In the genomic region with DNA sequence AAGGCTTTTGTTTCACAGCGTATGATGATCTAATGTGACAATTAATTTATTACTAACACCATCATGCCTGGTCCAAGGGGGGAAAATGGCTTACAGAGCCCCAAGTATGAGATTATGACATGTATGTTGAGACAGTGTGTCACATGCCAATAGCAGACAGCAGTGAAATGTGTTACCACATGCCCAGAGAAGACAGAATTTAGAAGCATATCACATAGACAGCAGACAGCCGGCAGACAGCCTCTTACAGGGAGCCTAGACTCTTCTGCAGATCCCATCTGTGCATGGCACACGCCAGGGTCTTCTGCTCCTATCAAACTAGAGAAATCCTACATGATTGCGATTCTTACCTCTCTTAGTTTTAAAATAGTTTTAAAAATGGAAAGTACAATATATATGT, we compare ENCODE assay signal across 27 mouse cellular contexts. TPM values are rescaled to one million over a fixed set of nuclear protein-coding genes. Genes with fewer than 3 reads are reported as not detected.
DNase-seq lines count a peak whose midpoint lies in the region; ATAC-seq and TF ChIP-seq lines count a peak whose summit lies in the region.
"Had no signal": no experiment of that assay in that cellular context is flagged by ENCODE, and none has a peak within 500 bp of the region (broad histone marks: within the 10 kb centered on the region; RNA-seq: fewer than 3 reads in every experiment).

No protein-coding gene starts in this region.

- ATAC-seq in forebrain, embryonic 15.5 days (replicated peaks), result peak; percentile 83
- ATAC-seq in forebrain, embryonic 12.5 days (ENCODE audit: low FRiP score), result no peak
- ATAC-seq in hindbrain, embryonic 16.5 days, result no peak
- ATAC-seq: CD4-positive, CD25-positive, alpha-beta regulatory T cell, adult 4 months; hindbrain, postnatal 0 days; inflammation-experienced regulatory T-cells, adult 6 months; intestine, embryonic 16.5 days had no signal

- no peak overlapping the region for H3K4me2 ChIP-seq in forebrain, embryonic 15.5 days (replicated peaks)
- H3K4me2 ChIP-seq in forebrain, embryonic 12.5 days, result no peak overlapping the region
- no peak overlapping the region for H3K4me2 ChIP-seq in hindbrain, embryonic 16.5 days (ENCODE audit: low read length)
- H3K4me2 ChIP-seq: heart, embryonic 12.5 days; heart, embryonic 15.5 days; hindbrain, embryonic 13.5 days had no signal

- H3K4me3 ChIP-seq in forebrain, embryonic 15.5 days, result no peak overlapping the region
- no peak overlapping the region for H3K4me3 ChIP-seq in forebrain, embryonic 12.5 days (replicated peaks)
- H3K4me3 ChIP-seq in hindbrain, embryonic 16.5 days (ENCODE audit: low read length), result no peak overlapping the region
- H3K4me3 ChIP-seq: heart, embryonic 12.5 days; heart, embryonic 15.5 days; hindbrain, embryonic 10.5 days; hindbrain, embryonic 13.5 days had no signal

- no peaks in the 10 kb centered on the region for H3K9me3 ChIP-seq in forebrain, embryonic 15.5 days
- H3K9me3 ChIP-seq in forebrain, embryonic 12.5 days, result no peaks in the 10 kb centered on the region
- H3K9me3 ChIP-seq in hindbrain, embryonic 16.5 days (ENCODE audit: control insufficient read depth, low read length), result no peaks in the 10 kb centered on the region
- H3K9me3 ChIP-seq: heart, embryonic 12.5 days; heart, embryonic 15.5 days; hindbrain, embryonic 10.5 days; hindbrain, embryonic 13.5 days had no signal

- H3K9ac ChIP-seq in forebrain, embryonic 15.5 days (replicated peaks), result no peak overlapping the region
- no peak overlapping the region for H3K9ac ChIP-seq in forebrain, embryonic 12.5 days
- no peak overlapping the region for H3K9ac ChIP-seq in hindbrain, embryonic 16.5 days (ENCODE audit: low read depth, low read length)
- H3K9ac ChIP-seq: heart, embryonic 12.5 days; heart, embryonic 15.5 days; hindbrain, embryonic 13.5 days had no signal

- WGBS in forebrain, embryonic 15.5 days, result 75% methylated on average over 4 of the region's 4 CpGs
- 91% methylated on average over 4 of the region's 4 CpGs for WGBS in forebrain, embryonic 12.5 days
- 85% methylated on average over 4 of the region's 4 CpGs for WGBS in hindbrain, embryonic 16.5 days

- no peaks in the 10 kb centered on the region for H3K27me3 ChIP-seq in forebrain, embryonic 15.5 days
- no peaks in the 10 kb centered on the region for H3K27me3 ChIP-seq in forebrain, embryonic 12.5 days
- no peaks in the 10 kb centered on the region for H3K27me3 ChIP-seq in hindbrain, embryonic 16.5 days (replicated peaks; ENCODE audit: control insufficient read depth, insufficient read depth, low read length)
- H3K27me3 ChIP-seq: heart, embryonic 12.5 days; heart, embryonic 15.5 days; hindbrain, embryonic 13.5 days had no signal

- peak; percentile 64 for DNase-seq in brain, embryonic 14.5 days (ENCODE audit: low read depth)
- DNase-seq in brain, embryonic 18.5 days (ENCODE audit: low read depth, low spot score), result peak; percentile 60
- no peak for DNase-seq in thymus, postnatal 0 days (ENCODE audit: low spot score)
- DNase-seq: adrenal gland, adult 2 months; adrenal gland, postnatal 14 days; cerebellum, adult 18-20 months; cerebellum, adult 9-10 months; cerebellum, postnatal 14 days; gastrocnemius, postnatal 25 days; heart, adult 18-20 months; heart, postnatal 10 days; heart, postnatal 36 days; kidney, adult 18-20 months had no signal

- no peak for TF ChIP-seq CTCF in brain, embryonic 14.5 days (IDR thresholded peaks at IDR 0.05; ENCODE audit: borderline replicate concordance, extremely low read depth, insufficient read depth, insufficient read length)

- peak overlapping the region; percentile 34 for H3K27ac ChIP-seq in forebrain, embryonic 15.5 days (replicated peaks)
- no peak overlapping the region for H3K27ac ChIP-seq in forebrain, embryonic 12.5 days
- H3K27ac ChIP-seq in hindbrain, embryonic 16.5 days (ENCODE audit: low read depth, low read length), result no peak overlapping the region
- H3K27ac ChIP-seq: heart, embryonic 15.5 days; hindbrain, embryonic 10.5 days; hindbrain, embryonic 13.5 days; hindbrain, postnatal 0 days had no signal

- no peaks in the 10 kb centered on the region for H3K36me3 ChIP-seq in forebrain, embryonic 15.5 days
- no peaks in the 10 kb centered on the region for H3K36me3 ChIP-seq in forebrain, embryonic 12.5 days (replicated peaks)
- H3K36me3 ChIP-seq in hindbrain, embryonic 16.5 days (ENCODE audit: control insufficient read depth, insufficient read depth, low read length), result no peaks in the 10 kb centered on the region
- H3K36me3 ChIP-seq: heart, embryonic 12.5 days; heart, embryonic 15.5 days; hindbrain, embryonic 10.5 days; hindbrain, embryonic 13.5 days had no signal

- TF ChIP-seq POLR2A in brain, embryonic 14.5 days (IDR thresholded peaks at IDR 0.05; ENCODE audit: borderline replicate concordance, extremely low read depth, insufficient read depth, insufficient read length, poor library complexity, severe bottlenecking), result no peak

- no peaks in the 10 kb centered on the region for H3K4me1 ChIP-seq in forebrain, embryonic 15.5 days
- no peaks in the 10 kb centered on the region for H3K4me1 ChIP-seq in forebrain, embryonic 12.5 days
- no peaks in the 10 kb centered on the region for H3K4me1 ChIP-seq in hindbrain, embryonic 16.5 days (ENCODE audit: control insufficient read depth, insufficient read depth, low read depth, low read length)
- H3K4me1 ChIP-seq: heart, embryonic 12.5 days; heart, embryonic 15.5 days; hindbrain, embryonic 10.5 days; hindbrain, embryonic 13.5 days had no signal

RNA-seq across cellular contexts. Expression of a gene that starts 40.2 kb away (rescaled TPM):
- polyA plus RNA-seq in forebrain, embryonic 15.5 days (2015; fragmentation: Nextera tagmentation; extraction: Ambion mirVana), result not detected in 2 replicates
- polyA plus RNA-seq in forebrain, embryonic 12.5 days (2016; fragmentation: Nextera tagmentation; extraction: Ambion mirVana), result not detected in 2 replicates
- 0.06 TPM in 1 of 2 replicates, not detected in the other for polyA plus RNA-seq in brain, embryonic 14.5 days (2012; rRNA removed)
- polyA plus RNA-seq in thymus, postnatal 0 days (2015; fragmentation: Nextera tagmentation; extraction: Ambion mirVana), result not detected in 2 replicates
- polyA plus RNA-seq in hindbrain, embryonic 16.5 days (2015; fragmentation: Nextera tagmentation; extraction: Ambion mirVana), result not detected in 2 replicates
- polyA plus RNA-seq: adrenal gland, adult 2 months; C2C12; CD4-positive, CD25-positive, alpha-beta regulatory T cell, adult 4 months; embryonic facial prominence, embryonic 11.5 days; gonadal fat pad, adult 2 months; heart, embryonic 12.5 days; heart, embryonic 15.5 days; hindbrain, embryonic 10.5 days; inflammation-experienced regulatory T-cells, adult 6 months; intestine, embryonic 16.5 days had no signal
